Mouse (Mus musculus) T-cell, adult 2 months (primary cell): Measurements from ENCODE around the gene Cd151.

Source experiments
- DNase-seq: peaks from one replicate; pipeline ENCODE4 v3.0.0; 2022; ENCODE audit warnings: low spot score

Gene Cd151

GRCm38 (mm10) chr7:141495379-141495778, 28.2 kb downstream of the Cd151 start:
- no peak for DNase-seq

- no peak for DNase-seq
These were observed 28.7 kb downstream of the Cd151 start for GRCm38 (mm10) chr7:141495940-141496339.

GRCm38 (mm10) chr7:141497600-141497999, 30.4 kb downstream of the Cd151 start:
- no peak for DNase-seq

GRCm38 (mm10) chr7:141501820-141502555, 34.8 kb downstream of the Cd151 start:
- no peak for DNase-seq

GRCm38 (mm10) chr7:141502556-141502905, 35.3 kb downstream of the Cd151 start:
- no peak for DNase-seq

GRCm38 (mm10) chr7:141506278-141506677, 39.1 kb downstream of the Cd151 start:
- DNase-seq: no peak

GRCm38 (mm10) chr7:141508160-141508559, 41.0 kb downstream of the Cd151 start:
- no peak for DNase-seq

- no peak for DNase-seq
These were observed 43.0 kb downstream of the Cd151 start for GRCm38 (mm10) chr7:141510196-141510595.

GRCm38 (mm10) chr7:141510681-141511191, 43.5 kb downstream of the Cd151 start:
- no peak for DNase-seq

- DNase-seq: no peak
These were observed 50.4 kb downstream of the Cd151 start for GRCm38 (mm10) chr7:141517638-141518037.

- DNase-seq: no peak
These were observed 51.1 kb downstream of the Cd151 start for GRCm38 (mm10) chr7:141518296-141518695.

GRCm38 (mm10) chr7:141518926-141519325, 51.7 kb downstream of the Cd151 start:
- DNase-seq: no peak

GRCm38 (mm10) chr7:141519795-141520194, 52.6 kb downstream of the Cd151 start:
- no peak for DNase-seq
